Mouse (Mus musculus) left cerebral cortex, adult 18-20 months (tissue): Measurements from ENCODE around the gene Cd300ld3. TPM values are rescaled to one million over a fixed set of nuclear protein-coding genes. Genes with fewer than 3 reads are reported as not detected.
"Not testable (repeated sequence)": the region's sequence is repeated elsewhere in the genome, so short reads cannot be mapped to it uniquely, and the experiment has no call there.

Experiments used
- DNase-seq, 2 experiments: peaks; one replicate each; pipeline ENCODE4 v3.0.0; 2021 to 2022; ENCODE audit warnings: low spot score in 2 of 2, mixed read lengths in 1 of 2
- total RNA-seq, 2 experiments: library from RNA; stranded (reverse); gene quantifications; 2 replicates each; pipeline ENCODE4 v1.2.3; 2021

Cd300ld3 gene
- total RNA-seq, 2 experiments from 2014 or later: 0.60 to 0.82 TPM

- DNase-seq: no peak
Measured at GRCm38 (mm10) chr11:115054537-115054936, 6.3 kb upstream of the Cd300ld3 start.

- DNase-seq: no peak
Measured at GRCm38 (mm10) chr11:115052991-115053390, 4.8 kb upstream of the Cd300ld3 start.

GRCm38 (mm10) chr11:115052206-115052605 lies 4.0 kb upstream of the Cd300ld3 start:
- no peak for DNase-seq

- peak; percentile 20 to 26 for DNase-seq
Measured at GRCm38 (mm10) chr11:115049282-115049895, 1.2 kb upstream of the Cd300ld3 start.

GRCm38 (mm10) chr11:115037669-115038068 lies 10.5 kb downstream of the Cd300ld3 start, which contains the start of gene Cd300ld5:
Cd300ld5 (minus strand) TSS chr11:115037769.
- DNase-seq: not testable (repeated sequence)

- DNase-seq: not testable (repeated sequence)
Measured at GRCm38 (mm10) chr11:115026912-115027311, 21.3 kb downstream of the Cd300ld3 start, which contains the start of gene Cd300ld4. Cd300ld4 (minus strand) TSS chr11:115027012.

GRCm38 (mm10) chr11:115016093-115016492 lies 32.1 kb downstream of the Cd300ld3 start, which contains the start of gene Cd300ld2:
Cd300ld2 (minus strand) TSS chr11:115016193.
- not testable (repeated sequence) for DNase-seq

GRCm38 (mm10) chr11:115004070-115004469 lies 44.1 kb downstream of the Cd300ld3 start:
- DNase-seq: no peak

- no peak for DNase-seq
Measured at GRCm38 (mm10) chr11:115001474-115002040, 46.7 kb downstream of the Cd300ld3 start, which contains the start of gene Cd300c2. Cd300c2 (minus strand) TSS chr11:115001880.

Other genes with a start within 250 kb of the Cd300ld3 start
- gene Gpr142, start 249.5 kb downstream of the Cd300ld3 start, total RNA-seq: not detected
- gene Gprc5c, start 197.3 kb downstream of the Cd300ld3 start, total RNA-seq: 1 to 10 TPM; 4.3 to 6.5 TPM
- under 1 TPM; 0.65 to 0.80 TPM for gene Cd300a, start 158.4 kb downstream of the Cd300ld3 start, total RNA-seq
- gene Cd300lb, start 114.0 kb downstream of the Cd300ld3 start, total RNA-seq: not detected
- gene Cd300c, start 79.3 kb downstream of the Cd300ld3 start, total RNA-seq: not detected
- gene Cd300ld, start 58.5 kb downstream of the Cd300ld3 start, total RNA-seq: under 1 TPM in 1 of 2 experiments, not detected in 1; 0.12 TPM
- 1 to 10 TPM; 3.3 to 3.7 TPM for gene Cd300c2, start 46.5 kb downstream of the Cd300ld3 start, total RNA-seq
- gene Cd300ld2, start 32.2 kb downstream of the Cd300ld3 start, total RNA-seq: not detected
- not detected for gene Cd300ld4, start 21.4 kb downstream of the Cd300ld3 start, total RNA-seq
- gene Cd300ld5, start 10.6 kb downstream of the Cd300ld3 start, total RNA-seq: under 1 TPM; 0.60 to 0.82 TPM
- not detected for gene Cd300e, start 13.8 kb upstream of the Cd300ld3 start, total RNA-seq
- gene Rab37, start 43.0 kb upstream of the Cd300ld3 start, total RNA-seq: 1 to 10 TPM; 3.3 to 3.8 TPM
- gene Cd300lf, start 85.6 kb upstream of the Cd300ld3 start, total RNA-seq: under 1 TPM; 0.30 to 0.42 TPM
- gene Slc9a3r1, start 114.9 kb upstream of the Cd300ld3 start, total RNA-seq: 10 to 100 TPM; 60.9 to 68.1 TPM
- gene Tmem104, start 139.1 kb upstream of the Cd300ld3 start, total RNA-seq: 10 to 100 TPM; 14.9 to 16.2 TPM
- gene Nat9, start 139.4 kb upstream of the Cd300ld3 start, total RNA-seq: 10 to 100 TPM; 24.3 to 30.5 TPM
- gene Grin2c, start 218.8 kb upstream of the Cd300ld3 start, total RNA-seq: 10 to 100 TPM; 33.8 to 35.7 TPM
- 10 to 100 TPM; 13.1 to 18.1 TPM for gene Fdxr, start 228.6 kb upstream of the Cd300ld3 start, total RNA-seq
- 10 to 100 TPM; 14.6 to 15.5 TPM for gene Fads6, start 249.3 kb upstream of the Cd300ld3 start, total RNA-seq